Mouse (Mus musculus): Measurements from ENCODE around the gene Paf1. TPM values are rescaled to one million over a fixed set of nuclear protein-coding genes. Genes with fewer than 3 reads are reported as not detected.
"Not testable (repeated sequence)": the region's sequence is repeated elsewhere in the genome, so short reads cannot be mapped to it uniquely, and the experiment has no call there.

The Paf1 gene
- polyA plus RNA-seq, 2 experiments = 15.0 to 40.4 TPM

- no peak overlapping the region for H3K4me2 ChIP-seq (ENCODE audit: low read depth)
These were observed 6.7 kb upstream of the Paf1 start for GRCm38 (mm10) chr7:28386007-28386406.

GRCm38 (mm10) chr7:28386462-28386861, 6.3 kb upstream of the Paf1 start:
- no peak overlapping the region; the same call in 1 of the 2 replicates for H3K27ac ChIP-seq
- no peak overlapping the region for H3K4me3 ChIP-seq (ENCODE audit: insufficient read depth in 1 of 2, low read depth in 2 of 2, low read length in 2 of 2)

More at GRCm38 (mm10) chr7:28386007-28386406, 6.7 kb upstream of the Paf1 start:
- H3K4me3 ChIP-seq (ENCODE audit: insufficient read depth in 1 of 2, low read depth in 2 of 2, low read length in 2 of 2) = no peak overlapping the region
- H3K9ac ChIP-seq (replicated peaks) = no peak overlapping the region
- TF ChIP-seq EP300 (IDR thresholded peaks at IDR 0.05; ENCODE audit: low read depth) (no peak), CTCF (IDR thresholded peaks at IDR 0.05; ENCODE audit: low read depth) (no peak)
- 40% methylated on average over 7 of the region's 7 CpGs for WGBS (ENCODE audit: insufficient replicate concordance)
- H3K27ac ChIP-seq = no peak overlapping the region; the same call in 1 of the 2 replicates
- no peaks in the 10 kb centered on the region for H3K9me3 ChIP-seq (ENCODE audit: control insufficient read depth, low read length)
- DNase-seq (ENCODE audit: low read depth in 3 of 3, low spot score in 3 of 3) (no peak), ATAC-seq (ENCODE audit: insufficient read depth) (no peak)
- no peaks in the 10 kb centered on the region for H3K27me3 ChIP-seq (ENCODE audit: control insufficient read depth, insufficient read depth, low read length)
- peaks cover 32 to 33% of the 10 kb centered on the region in 2 experiments for H3K4me1 ChIP-seq (replicated peaks; ENCODE audit: control insufficient read depth in 2 of 2, insufficient read depth in 2 of 2, low read length in 1 of 2)
- peaks cover 6% of the 10 kb centered on the region; the same call in 1 of the 2 replicates for H3K36me3 ChIP-seq (replicated peaks; ENCODE audit: control insufficient read depth, insufficient read depth, low read depth)

GRCm38 (mm10) chr7:28386877-28387276, 5.9 kb upstream of the Paf1 start:
- not testable (repeated sequence) for H3K4me2 ChIP-seq (ENCODE audit: low read depth); H3K27me3 ChIP-seq (ENCODE audit: control insufficient read depth, insufficient read depth, low read length); H3K4me3 ChIP-seq (ENCODE audit: insufficient read depth in 1 of 2, low read depth in 2 of 2, low read length in 2 of 2); DNase-seq (ENCODE audit: low read depth in 3 of 3, low spot score in 3 of 3); H3K36me3 ChIP-seq (replicated peaks; ENCODE audit: control insufficient read depth, insufficient read depth, low read depth); H3K9ac ChIP-seq (replicated peaks); ATAC-seq (ENCODE audit: insufficient read depth); H3K9me3 ChIP-seq (ENCODE audit: control insufficient read depth, low read length); H3K27ac ChIP-seq
- WGBS (ENCODE audit: insufficient replicate concordance) = 66% methylated on average over 6 of the region's 6 CpGs
- H3K4me1 ChIP-seq (replicated peaks; ENCODE audit: control insufficient read depth in 2 of 2, insufficient read depth in 2 of 2, low read length in 1 of 2) = peaks cover 30 to 31% of the 10 kb centered on the region in 2 experiments

More at GRCm38 (mm10) chr7:28386462-28386861, 6.3 kb upstream of the Paf1 start:
- DNase-seq (ENCODE audit: low read depth in 3 of 3, low spot score in 3 of 3) (peak in 2 of 3 experiments; percentile 66 to 72), ATAC-seq (ENCODE audit: insufficient read depth) (peak; percentile 19; the same call in 1 of the 2 replicates)
- H3K9ac ChIP-seq (replicated peaks) = no peak overlapping the region
- peaks cover 6% of the 10 kb centered on the region; the same call in 1 of the 2 replicates for H3K36me3 ChIP-seq (replicated peaks; ENCODE audit: control insufficient read depth, insufficient read depth, low read depth)
- H3K9me3 ChIP-seq (ENCODE audit: control insufficient read depth, low read length) = no peaks in the 10 kb centered on the region
- 2% methylated on average over 4 of the region's 4 CpGs for WGBS (ENCODE audit: insufficient replicate concordance)
- H3K4me2 ChIP-seq (ENCODE audit: low read depth) = no peak overlapping the region
- H3K4me1 ChIP-seq (replicated peaks; ENCODE audit: control insufficient read depth in 2 of 2, insufficient read depth in 2 of 2, low read length in 1 of 2) = peaks cover 30 to 31% of the 10 kb centered on the region in 2 experiments
- TF ChIP-seq CTCF (IDR thresholded peaks at IDR 0.05; ENCODE audit: low read depth) (peak; percentile 97), EP300 (IDR thresholded peaks at IDR 0.05; ENCODE audit: low read depth) (no peak)
- H3K27me3 ChIP-seq (ENCODE audit: control insufficient read depth, insufficient read depth, low read length) = no peaks in the 10 kb centered on the region

GRCm38 (mm10) chr7:28387384-28387783, 5.4 kb upstream of the Paf1 start:
- H3K27ac ChIP-seq = not testable (repeated sequence)

GRCm38 (mm10) chr7:28390331-28390730, 2.4 kb upstream of the Paf1 start:
- H3K4me3 ChIP-seq (ENCODE audit: insufficient read depth in 1 of 2, low read depth in 2 of 2, low read length in 2 of 2) = no peak overlapping the region
- H3K9ac ChIP-seq (replicated peaks) = no peak overlapping the region
- no peak overlapping the region for H3K4me2 ChIP-seq (ENCODE audit: low read depth)
- DNase-seq (ENCODE audit: low read depth in 3 of 3, low spot score in 3 of 3) = no peak
- H3K9me3 ChIP-seq (ENCODE audit: control insufficient read depth, low read length) = no peaks in the 10 kb centered on the region
- no peaks in the 10 kb centered on the region for H3K27me3 ChIP-seq (ENCODE audit: control insufficient read depth, insufficient read depth, low read length)
- H3K27ac ChIP-seq = no peak overlapping the region
- no peak for ATAC-seq (ENCODE audit: insufficient read depth)
- TF ChIP-seq CTCF (IDR thresholded peaks at IDR 0.05; ENCODE audit: low read depth) (no peak), EP300 (IDR thresholded peaks at IDR 0.05; ENCODE audit: low read depth) (no peak)
- H3K4me1 ChIP-seq (replicated peaks; ENCODE audit: control insufficient read depth in 2 of 2, insufficient read depth in 2 of 2, low read length in 1 of 2) = peaks cover 10 to 11% of the 10 kb centered on the region in 2 experiments
- peaks cover 6% of the 10 kb centered on the region for H3K36me3 ChIP-seq (replicated peaks; ENCODE audit: control insufficient read depth, insufficient read depth, low read depth)
- WGBS (ENCODE audit: insufficient replicate concordance) = 87% methylated on average over 3 of the region's 3 CpGs

More at GRCm38 (mm10) chr7:28387384-28387783, 5.4 kb upstream of the Paf1 start:
- H3K36me3 ChIP-seq (replicated peaks; ENCODE audit: control insufficient read depth, insufficient read depth, low read depth); DNase-seq (ENCODE audit: low read depth in 3 of 3, low spot score in 3 of 3); H3K4me3 ChIP-seq (ENCODE audit: insufficient read depth in 1 of 2, low read depth in 2 of 2, low read length in 2 of 2); H3K9ac ChIP-seq (replicated peaks); H3K4me2 ChIP-seq (ENCODE audit: low read depth); ATAC-seq (ENCODE audit: insufficient read depth); H3K9me3 ChIP-seq (ENCODE audit: control insufficient read depth, low read length); H3K27me3 ChIP-seq (ENCODE audit: control insufficient read depth, insufficient read depth, low read length): not testable (repeated sequence)
- 69% methylated on average over 7 of the region's 7 CpGs for WGBS (ENCODE audit: insufficient replicate concordance)
- H3K4me1 ChIP-seq (replicated peaks; ENCODE audit: control insufficient read depth in 2 of 2, insufficient read depth in 2 of 2, low read length in 1 of 2) = peaks cover 26 to 28% of the 10 kb centered on the region in 2 experiments

Data from liver, embryonic 14.5 days (tissue).